Mouse (Mus musculus) heart, adult 18-20 months (tissue): Measurements from ENCODE around the gene Cic. TPM values are rescaled to one million over a fixed set of nuclear protein-coding genes. Genes with fewer than 3 reads are reported as not detected.
A peak's percentile ranks its signal among the peaks of the same experiment; 100 is the strongest.

Experiments used
- DNase-seq, 2 experiments: peaks; one replicate each; pipeline ENCODE4 v3.0.0; 2021 to 2022; ENCODE audit warnings: mixed read lengths in 1 of 2
- total RNA-seq, 2 experiments: library from RNA; stranded (reverse); gene quantifications; 2 replicates each; pipeline ENCODE4 v1.2.3; 2021

The Cic gene
- total RNA-seq, 2 experiments from 2014 or later: 45.1 to 63.1 TPM

- DNase-seq: peak; percentile 55 to 64
Observed at GRCm38 (mm10) chr7:25282731-25283211, 15.3 kb downstream of the Cic start.

GRCm38 (mm10) chr7:25283637-25284036 lies 16.1 kb downstream of the Cic start:
- DNase-seq: peak; percentile 50 to 51

GRCm38 (mm10) chr7:25284171-25284570 lies 16.7 kb downstream of the Cic start:
- DNase-seq: no peak

GRCm38 (mm10) chr7:25284766-25285165 lies 17.3 kb downstream of the Cic start:
- DNase-seq: no peak

GRCm38 (mm10) chr7:25285511-25286238 lies 18.2 kb downstream of the Cic start:
- no peak for DNase-seq

GRCm38 (mm10) chr7:25286989-25287388 lies 19.5 kb downstream of the Cic start:
- DNase-seq: no peak

GRCm38 (mm10) chr7:25288011-25288410 lies 20.5 kb downstream of the Cic start:
- no peak for DNase-seq

GRCm38 (mm10) chr7:25288721-25289120 lies 21.2 kb downstream of the Cic start:
- no peak for DNase-seq

- DNase-seq: no peak
Observed at GRCm38 (mm10) chr7:25289925-25290324, 22.4 kb downstream of the Cic start.

- DNase-seq: no peak
Observed at GRCm38 (mm10) chr7:25290463-25290862, 23.0 kb downstream of the Cic start.

GRCm38 (mm10) chr7:25290911-25291310 lies 23.4 kb downstream of the Cic start:
- peak in 1 of 2 experiments; percentile 57 for DNase-seq

GRCm38 (mm10) chr7:25292107-25292506 lies 24.6 kb downstream of the Cic start:
- no peak for DNase-seq

- no peak for DNase-seq
Observed at GRCm38 (mm10) chr7:25293191-25293739, 25.8 kb downstream of the Cic start.

- DNase-seq: no peak
Observed at GRCm38 (mm10) chr7:25294495-25294894, 27.0 kb downstream of the Cic start.

- DNase-seq: no peak
Observed at GRCm38 (mm10) chr7:25294960-25295722, 27.6 kb downstream of the Cic start.

GRCm38 (mm10) chr7:25296945-25297453 lies 29.5 kb downstream of the Cic start:
- DNase-seq: no peak

- DNase-seq: peak; percentile 73 to 75
Observed at GRCm38 (mm10) chr7:25297454-25298325, 30.2 kb downstream of the Cic start, which contains the start of gene Pafah1b3. TSS of gene Pafah1b3 (minus strand) at chr7:25297986.

- DNase-seq: no peak
Observed at GRCm38 (mm10) chr7:25301063-25301462, 33.6 kb downstream of the Cic start, which contains the start of gene Prr19. TSS of gene Prr19 (plus strand) at chr7:25301411.

GRCm38 (mm10) chr7:25303003-25303684 lies 35.6 kb downstream of the Cic start:
- no peak for DNase-seq

- no peak for DNase-seq
Observed at GRCm38 (mm10) chr7:25303685-25304006, 36.1 kb downstream of the Cic start.

- no peak for DNase-seq
Observed at GRCm38 (mm10) chr7:25305481-25305880, 38.0 kb downstream of the Cic start.
